Mouse (Mus musculus): ENCODE data around the gene Chaf1a.
"Not testable (repeated sequence)": the region's sequence is repeated elsewhere in the genome, so short reads cannot be mapped to it uniquely, and the experiment has no call there.

Chaf1a gene

GRCm38 (mm10) chr17:56038583-56039261, 1.5 kb upstream of the Chaf1a start:
- DNase-seq = no peak

GRCm38 (mm10) chr17:56039345-56039744, 894 bp upstream of the Chaf1a start:
- no peak for DNase-seq

GRCm38 (mm10) chr17:56040857-56041163, 571 bp downstream of the Chaf1a start:
- no peak for DNase-seq

- DNase-seq = no peak
Measured at GRCm38 (mm10) chr17:56051369-56051768, 11.1 kb downstream of the Chaf1a start.

DNA sequence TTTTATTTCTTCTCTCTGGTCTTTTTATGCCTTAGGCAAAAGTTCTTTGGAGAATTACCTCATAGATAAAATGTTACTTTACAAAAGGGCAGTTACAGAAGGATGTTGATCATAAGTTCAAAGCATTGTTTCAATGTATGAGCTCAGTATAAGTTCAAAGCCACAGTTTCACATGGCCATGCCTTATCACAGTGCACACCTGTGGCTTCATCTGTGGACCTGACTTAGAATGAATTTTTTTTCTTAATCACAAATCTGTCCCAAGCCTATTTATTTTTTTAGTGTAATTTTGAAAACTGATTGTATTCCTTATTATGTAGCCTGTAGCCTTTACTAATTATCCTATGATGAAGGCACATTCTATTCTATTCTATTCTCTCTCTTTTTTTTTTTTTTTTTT, 14.7 kb downstream of the Chaf1a start:
- DNase-seq = no peak

GRCm38 (mm10) chr17:56055945-56056678, 15.9 kb downstream of the Chaf1a start:
- no peak for DNase-seq

GRCm38 (mm10) chr17:56057381-56058120, 17.3 kb downstream of the Chaf1a start:
- DNase-seq = no peak

- no peak for DNase-seq
Measured at GRCm38 (mm10) chr17:56062081-56062480, 21.8 kb downstream of the Chaf1a start.

DNA sequence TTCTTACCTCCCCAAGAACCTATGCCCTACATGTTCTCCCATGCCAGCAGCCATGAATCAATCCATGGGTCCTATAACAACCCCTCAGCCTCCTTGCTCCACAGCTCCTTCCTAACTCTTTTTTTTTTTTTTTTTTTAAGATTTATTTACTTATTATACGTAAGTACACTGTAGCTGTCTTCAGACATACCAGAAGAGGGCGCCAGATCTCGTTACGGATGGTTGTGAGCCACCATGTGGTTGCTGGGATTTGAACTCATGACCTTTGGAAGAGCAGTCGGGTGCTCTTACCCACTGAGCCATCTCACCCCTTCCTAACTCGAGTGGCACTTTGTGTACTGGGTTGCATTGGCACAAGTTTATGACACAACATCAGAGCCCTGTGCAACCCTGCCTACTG, 25.5 kb downstream of the Chaf1a start:
- not testable (repeated sequence) for DNase-seq

DNA sequence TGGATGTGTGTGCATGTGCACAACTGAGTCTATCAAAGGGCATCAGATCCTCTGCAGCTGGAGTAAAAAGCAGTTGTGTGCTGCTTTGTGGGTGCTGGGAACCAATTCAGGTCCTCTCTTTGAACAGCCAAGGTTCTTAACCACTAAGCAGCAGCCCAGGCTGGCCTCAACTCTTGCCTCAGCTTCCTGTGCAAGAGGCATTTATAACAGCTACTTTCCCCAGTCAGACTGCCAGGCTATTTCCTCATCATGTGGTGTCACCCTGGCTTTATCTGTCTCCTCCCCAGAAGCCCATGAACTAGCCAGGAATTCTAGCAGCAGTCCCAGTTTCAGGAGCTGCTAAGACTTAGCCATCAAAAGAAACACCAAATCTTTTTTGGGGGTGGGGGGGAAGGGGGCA, 26.2 kb downstream of the Chaf1a start:
- no peak for DNase-seq

DNA sequence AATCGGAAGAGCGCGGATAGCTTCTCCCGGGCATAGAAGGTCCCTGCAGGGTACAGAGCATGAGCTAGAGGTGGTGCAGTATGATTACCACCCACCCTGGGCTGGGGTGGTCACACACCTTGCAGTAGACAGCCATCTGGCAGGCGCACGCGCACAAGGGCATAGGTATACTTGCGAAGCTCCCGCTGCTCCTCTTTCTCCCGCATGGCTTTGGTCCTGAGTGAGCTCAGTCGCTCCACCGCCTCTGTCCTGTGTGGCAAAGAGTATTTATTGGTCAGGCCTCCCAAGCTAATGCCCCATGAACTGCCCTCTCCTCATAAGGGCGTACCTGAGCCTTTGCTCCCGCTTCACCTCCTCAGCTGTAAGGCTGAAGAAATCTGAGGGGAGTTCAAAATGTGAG, 28.8 kb downstream of the Chaf1a start:
- no peak for DNase-seq

- DNase-seq = no peak
Measured at GRCm38 (mm10) chr17:56071126-56071525, 30.9 kb downstream of the Chaf1a start.

GRCm38 (mm10) chr17:56072243-56072642, 32.0 kb downstream of the Chaf1a start:
- no peak for DNase-seq

DNA sequence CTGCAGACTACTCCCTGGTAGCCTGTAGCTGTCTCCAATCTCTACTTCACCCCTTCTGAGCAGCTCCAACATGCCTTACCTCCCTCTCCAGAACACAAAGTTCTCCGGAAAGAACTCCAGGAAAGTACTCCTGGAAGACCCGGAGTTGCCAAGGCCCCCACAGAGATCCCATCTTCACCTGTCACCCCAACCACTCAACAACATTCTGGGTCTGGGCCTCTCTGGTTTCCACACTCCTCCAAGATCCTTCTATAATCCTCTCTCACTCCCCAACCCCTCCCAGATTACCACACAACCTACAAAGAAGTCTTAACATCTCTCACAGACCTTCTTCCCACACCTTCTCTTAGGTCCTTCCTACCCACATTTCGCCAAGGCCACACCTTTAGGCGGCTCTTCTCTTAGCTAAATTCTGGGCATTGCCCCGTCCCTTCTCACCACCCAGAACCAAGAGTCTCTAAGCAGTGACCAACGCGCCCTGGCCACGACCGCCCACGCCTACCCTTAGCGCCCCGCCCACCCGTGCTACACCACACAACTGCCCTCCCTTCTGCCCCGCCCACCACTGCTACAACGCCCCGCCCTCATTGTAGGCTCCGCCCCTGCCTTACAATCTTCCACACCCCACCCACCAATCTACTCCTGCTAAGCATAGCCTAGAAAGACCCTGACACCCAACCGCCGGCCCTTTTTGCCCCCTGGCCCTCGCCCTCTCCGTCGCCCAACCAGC, 34.0 kb downstream of the Chaf1a start:
- peak; percentile 90 to 96 for DNase-seq

- DNase-seq = peak; percentile 99 to 100
Measured at GRCm38 (mm10) chr17:56074827-56075208, 34.6 kb downstream of the Chaf1a start, which contains the start of gene Ubxn6. Ubxn6 (minus strand) TSS chr17:56075028.

DNA sequence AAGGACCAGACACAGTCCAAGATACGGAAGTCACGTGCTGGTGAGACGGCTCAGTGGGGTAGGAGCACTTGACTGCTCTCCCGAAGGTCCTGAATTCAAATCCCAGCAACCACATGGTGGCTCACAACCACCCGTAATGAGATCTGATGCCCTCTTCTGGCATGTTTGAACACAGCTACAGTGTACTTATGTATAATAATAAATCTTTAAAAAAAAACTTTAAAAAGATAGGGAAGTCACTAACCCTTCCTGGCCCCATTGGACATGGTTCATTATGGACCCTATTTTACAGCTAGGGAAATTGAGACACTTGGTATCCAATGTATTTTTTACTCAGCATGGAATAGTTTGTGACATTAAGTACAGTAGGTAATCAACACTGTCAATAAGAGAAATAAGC, 37.3 kb downstream of the Chaf1a start:
- no peak for DNase-seq

GRCm38 (mm10) chr17:56078361-56078760, 38.1 kb downstream of the Chaf1a start:
- not testable (repeated sequence) for DNase-seq

- peak; percentile 100 for DNase-seq
Measured at GRCm38 (mm10) chr17:56078880-56079795, 38.9 kb downstream of the Chaf1a start, which contains the start of gene Hdgfl2. Hdgfl2 (plus strand) TSS chr17:56079634.

GRCm38 (mm10) chr17:56079921-56080320, 39.7 kb downstream of the Chaf1a start:
- peak in 1 of 2 experiments; percentile 18 for DNase-seq

GRCm38 (mm10) chr17:56080781-56081585, 40.7 kb downstream of the Chaf1a start:
- peak; percentile 14 to 32 for DNase-seq

- DNase-seq = no peak
Measured at GRCm38 (mm10) chr17:56092312-56092711, 52.1 kb downstream of the Chaf1a start.

Data from kidney, postnatal 36 days (tissue).